Mouse (Mus musculus) liver, embryonic 14.5 days (tissue): ENCODE data around the gene Fat4.
A peak's percentile ranks its signal among the peaks of the same experiment; 100 is the strongest.

ENCODE experiments used
- CTCF ChIP-seq: IDR thresholded peaks from 2 replicates; pipeline ENCODE4 v1.5.1; 2016; ENCODE audit warnings: antibody characterized with exemption, low read depth, control low read depth
- EP300 ChIP-seq: IDR thresholded peaks from 2 replicates; pipeline ENCODE4 v1.6.1; 2016; ENCODE audit warnings: antibody characterized with exemption, low read depth

DNA sequence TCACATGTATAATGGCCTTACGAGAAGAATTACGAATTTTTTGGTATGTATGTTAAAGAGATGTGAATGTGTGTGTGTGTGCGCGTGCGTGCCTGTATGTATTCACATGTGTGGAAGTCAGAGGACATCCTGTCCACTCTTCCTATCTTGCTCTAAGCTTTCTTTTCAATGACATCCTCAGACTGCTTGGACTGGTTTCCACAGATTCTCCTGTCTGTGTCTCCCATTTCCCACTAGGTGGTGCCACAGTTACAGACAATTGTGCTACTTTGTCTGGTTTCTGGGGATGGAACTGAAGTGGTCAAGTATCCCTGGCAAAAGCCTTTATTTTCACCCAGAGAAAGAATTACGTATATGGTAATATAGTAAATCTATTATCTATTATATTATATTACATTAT lies 4.0 kb upstream of the Fat4 start:
- TF ChIP-seq CTCF = peak; percentile 43; the same call in 1 of the 2 replicates
- no peak for TF ChIP-seq EP300
